Mouse (Mus musculus) lung, adult 2 months (tissue): ENCODE measurements around the gene Nudt22. TPM values are rescaled to one million over a fixed set of nuclear protein-coding genes. Genes with fewer than 3 reads are reported as not detected.

Experiments used
- DNase-seq: peaks from one replicate; pipeline ENCODE4 v3.0.0; 2022
- H3K4me1 ChIP-seq: fragments of 200-500 bp; 2 replicates; pipeline ENCODE4 v1.6.1; 2011; ENCODE audit warnings: low read length; ENCODE audit not compliant: control insufficient read depth, insufficient read depth
- H3K4me3 ChIP-seq: fragments of 200-500 bp; replicated peaks from 2 replicates; pipeline ENCODE3; 2011; ENCODE audit warnings: low read depth, mild to moderate bottlenecking, control low read depth, low read length; ENCODE audit errors: extremely low read depth
- CTCF ChIP-seq: fragments of 200-500 bp; IDR thresholded peaks from 2 replicates; pipeline ENCODE4 v1.5.1; 2011; ENCODE audit warnings: mild to moderate bottlenecking, low read length, control low read depth; ENCODE audit not compliant: insufficient read depth
- POLR2A ChIP-seq: fragments of 200-500 bp; IDR thresholded peaks from 2 replicates; pipeline ENCODE4 v1.6.1; 2011; ENCODE audit warnings: low read depth, mild to moderate bottlenecking, control low read depth, low read length, borderline replicate concordance; ENCODE audit errors: extremely low read depth
- WGBS: fragments of 180-500 bp; shearing (Covaris S2); methylation state at CpG from one replicate; pipeline ENCODE4 v1.1.7; 2018; 5-methylcytosine and 5-hydroxymethylcytosine counted together
- polyA plus RNA-seq: library from polyadenylated mRNA; depleted of rRNA; stranded (reverse); fragments of >200 nt; gene quantifications from 2 replicates; pipeline ENCODE4 v1.2.3, GENCODE M21; 2012

Nudt22 gene
- polyA plus RNA-seq, 1 experiment = 29.9 TPM

GRCm38 (mm10) chr19:7019191-7019590 is 23.3 kb upstream of the Nudt22 start, which contains the start of gene Fermt3:
Gene Fermt3, minus strand, starts transcription at chr19:7019469.
- peak within 1 kb of the TSS; percentile 57 for H3K4me3 ChIP-seq
- 52% methylated on average over 5 of the region's 5 CpGs for WGBS
- no peaks in the 10 kb centered on the region for H3K4me1 ChIP-seq
- DNase-seq = peak; percentile 28
- TF ChIP-seq CTCF (no peak), POLR2A (peak; percentile 29; the same call in 1 of the 2 replicates)

DNA sequence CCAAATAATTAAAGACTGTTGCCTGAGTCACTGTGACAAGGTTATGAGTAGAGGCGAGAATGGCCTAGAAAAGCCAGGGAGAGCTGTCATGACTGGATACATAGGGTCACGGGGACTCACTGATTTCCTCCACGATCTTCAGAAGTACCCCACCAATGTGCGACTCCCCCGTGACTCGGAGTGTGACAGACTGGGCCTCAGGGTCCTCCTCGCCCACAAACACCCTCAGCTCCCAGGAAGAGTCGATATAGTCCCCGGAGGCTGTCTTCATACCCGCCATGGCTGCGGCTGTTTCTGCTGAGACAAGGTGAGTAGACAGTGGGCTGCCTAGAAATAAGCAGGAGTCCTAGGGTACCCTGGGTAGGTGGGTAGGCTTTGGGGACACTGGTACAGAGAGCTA is 22.6 kb upstream of the Nudt22 start:
- peak overlapping the region; percentile 57 for H3K4me3 ChIP-seq

DNA sequence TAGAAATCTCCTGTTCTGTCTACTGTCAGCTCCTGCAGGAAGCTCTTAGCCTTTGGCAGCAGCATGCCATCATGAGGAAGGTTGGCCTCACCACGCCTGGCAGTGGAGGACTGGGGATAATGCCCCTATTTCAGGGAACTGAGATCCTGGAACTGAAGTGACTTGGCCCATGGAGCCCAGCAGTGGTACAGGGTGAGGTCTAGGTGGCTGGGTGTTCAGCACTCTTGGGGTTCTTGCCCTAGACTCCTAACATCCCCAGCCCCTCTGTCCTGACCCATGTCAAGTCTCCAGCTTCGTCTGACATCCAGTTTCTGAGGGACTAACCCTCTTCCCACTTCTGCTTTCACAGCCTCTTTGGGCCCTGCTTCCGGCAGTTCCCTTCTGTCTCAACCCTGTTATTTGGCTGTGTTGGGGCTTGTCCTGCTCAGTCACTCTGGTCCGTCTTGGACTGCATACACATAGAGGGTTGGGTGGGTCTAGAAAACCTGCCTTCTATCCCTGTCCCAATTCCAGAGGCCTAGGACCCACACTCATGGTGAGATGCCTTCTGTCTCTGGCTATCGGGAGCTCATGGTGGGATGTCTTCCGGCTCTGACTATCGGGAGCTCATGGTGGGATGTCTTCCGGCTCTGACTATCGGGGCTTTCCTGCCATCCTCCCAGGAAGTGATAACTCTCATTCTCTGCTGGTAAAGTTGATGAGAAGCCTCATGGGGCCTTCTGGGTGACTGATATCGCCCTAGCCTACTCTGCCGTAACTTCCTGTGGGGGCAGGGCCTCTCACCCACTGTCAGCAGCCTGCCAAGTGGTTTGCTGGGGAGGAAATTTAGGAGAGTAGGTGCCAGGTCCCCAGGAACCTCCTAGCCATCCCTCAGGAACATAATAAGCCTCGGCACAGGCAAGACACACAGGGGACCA is 21.9 kb upstream of the Nudt22 start:
- DNase-seq = no peak
- Histone ChIP-seq H3K4me3 (peak overlapping the region; percentile 31), H3K4me1 (no peaks in the 10 kb centered on the region)
- 46% methylated on average over 12 of the region's 12 CpGs for WGBS
- no peak for TF ChIP-seq POLR2A
- no peak for TF ChIP-seq CTCF

More for the DNA sequence above, 22.6 kb upstream of the Nudt22 start:
- DNase-seq = no peak
- no peaks in the 10 kb centered on the region for H3K4me1 ChIP-seq
- TF ChIP-seq CTCF (no peak), POLR2A (no peak)
- WGBS = 85% methylated on average over 11 of the region's 11 CpGs

DNA sequence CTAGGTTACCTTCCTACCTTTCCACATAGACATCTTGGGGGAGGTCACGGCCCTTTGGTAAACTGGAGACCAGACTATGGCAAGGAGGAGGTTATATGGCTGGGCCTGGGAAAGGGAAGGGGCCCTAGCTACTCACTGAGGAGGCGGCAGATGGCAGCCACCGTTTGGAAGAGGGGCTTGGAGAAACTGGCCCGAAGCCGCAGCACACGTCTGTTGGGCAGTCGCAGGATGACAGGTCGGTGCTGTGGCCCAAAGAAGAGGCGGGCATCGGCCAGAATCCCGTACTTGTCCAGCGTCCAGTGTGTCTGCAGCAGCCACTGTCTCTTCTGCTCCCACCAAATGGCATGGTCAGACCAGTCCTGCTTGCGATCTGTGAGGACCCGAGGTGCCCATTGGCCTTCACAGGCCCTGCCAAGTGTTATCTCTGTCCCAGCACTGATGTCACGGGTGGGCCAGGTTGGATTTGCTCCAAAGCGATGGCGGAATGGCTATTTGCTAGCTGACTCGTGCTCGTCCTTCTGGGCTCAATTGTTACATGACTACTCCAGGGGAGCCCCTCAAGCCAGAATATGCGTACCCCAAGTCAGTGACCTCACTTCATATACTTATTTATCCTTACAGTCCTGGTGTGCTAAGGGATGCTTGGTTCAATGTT is 18.7 kb upstream of the Nudt22 start:
- WGBS = 89% methylated on average over 20 of the region's 20 CpGs
- TF ChIP-seq POLR2A (no peak), CTCF (no peak)

GRCm38 (mm10) chr19:7013984-7014383 is 18.1 kb upstream of the Nudt22 start:
- WGBS = 86% methylated on average over 9 of the region's 9 CpGs
- no peak for DNase-seq
- H3K4me3 ChIP-seq = no peak overlapping the region
- H3K4me1 ChIP-seq = no peaks in the 10 kb centered on the region
- no peak for TF ChIP-seq CTCF
- TF ChIP-seq POLR2A = no peak

More for the DNA sequence above, 18.7 kb upstream of the Nudt22 start:
- no peak for DNase-seq
- Histone ChIP-seq H3K4me3 (no peak overlapping the region), H3K4me1 (no peaks in the 10 kb centered on the region)

DNA sequence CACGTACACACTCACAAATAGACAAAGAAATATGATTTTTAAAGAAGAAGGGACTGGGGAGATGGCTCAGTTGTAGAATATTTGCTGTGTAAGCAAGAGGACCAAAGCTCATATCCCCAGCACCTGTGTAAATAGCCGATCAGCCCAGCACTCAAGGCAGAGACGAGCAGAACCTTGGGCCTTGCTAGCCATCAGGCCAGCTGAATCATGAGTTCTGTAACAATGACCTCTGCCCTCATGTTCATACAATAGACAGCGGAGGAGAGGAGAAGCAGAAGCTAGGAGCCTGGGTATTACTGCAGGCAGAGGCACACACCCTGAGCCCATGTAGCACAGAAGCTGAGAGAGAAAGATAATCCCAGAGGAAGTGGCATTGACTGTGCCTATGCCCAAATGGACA is 16.5 kb upstream of the Nudt22 start:
- Histone ChIP-seq H3K4me1 (no peaks in the 10 kb centered on the region), H3K4me3 (no peak overlapping the region)
- DNase-seq = no peak
- TF ChIP-seq POLR2A (no peak), CTCF (no peak)
- 73% methylated on average over 4 of the region's 4 CpGs for WGBS

DNA sequence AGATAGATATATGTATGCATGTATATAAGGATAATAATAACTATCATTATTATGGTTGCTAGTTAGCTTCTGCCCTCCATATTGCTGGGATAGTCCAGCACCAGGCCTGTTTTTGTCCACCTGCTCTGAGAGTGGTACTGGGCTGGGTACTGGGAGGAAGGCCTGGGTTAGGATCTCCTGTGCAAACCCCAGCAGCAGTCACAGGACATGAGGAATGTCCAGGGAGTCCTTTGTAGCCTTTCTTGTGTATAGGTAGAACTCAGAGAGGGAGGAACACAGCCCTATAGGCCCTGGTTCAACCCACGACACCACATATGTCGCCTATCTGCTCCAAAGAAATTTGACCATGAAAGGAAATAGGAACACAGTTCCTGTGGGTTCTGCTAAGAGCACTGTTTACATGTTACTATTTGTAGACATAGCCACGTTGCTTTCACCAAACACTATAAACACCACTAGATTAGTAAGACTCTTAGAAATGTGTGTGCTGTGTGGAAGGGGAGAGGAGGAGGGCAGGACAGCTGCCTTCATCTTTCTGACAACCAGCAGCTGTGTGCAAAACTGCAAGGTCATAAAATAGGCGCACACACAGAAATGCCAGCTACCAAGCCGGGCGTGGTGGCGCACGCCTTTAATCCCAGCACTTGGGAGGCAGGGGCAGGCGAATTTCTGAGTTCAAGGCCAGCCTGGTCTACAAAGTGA is 11.1 kb upstream of the Nudt22 start:
- no peak for DNase-seq
- TF ChIP-seq POLR2A (no peak), CTCF (no peak)
- Histone ChIP-seq H3K4me3 (no peak overlapping the region), H3K4me1 (no peaks in the 10 kb centered on the region)
- 54% methylated on average over 9 of the region's 9 CpGs for WGBS

- TF ChIP-seq CTCF = no peak
- TF ChIP-seq POLR2A = no peak
- peaks cover 12% of the 10 kb centered on the region for H3K4me1 ChIP-seq
- WGBS = 91% methylated on average over 19 of the region's 19 CpGs
- no peak for DNase-seq
- no peak overlapping the region for H3K4me3 ChIP-seq
Observed at GRCm38 (mm10) chr19:6999360-7000063, 3.6 kb upstream of the Nudt22 start.
